Mouse (Mus musculus) right cerebral cortex, postnatal 36 days (tissue): ENCODE results near the gene Olfr275.
"Not testable (repeated sequence)": the region's sequence is repeated elsewhere in the genome, so short reads cannot be mapped to it uniquely, and the experiment has no call there.

Experiments
- DNase-seq, 2 experiments: peaks; one replicate each; pipeline ENCODE4 v3.0.0; 2022; ENCODE audit warnings: low spot score in 2 of 2, mixed read lengths in 1 of 2

Gene Olfr275

GRCm38 (mm10) chr4:52814304-52814703 lies at the start of gene Olfr275:
Gene Olfr275, plus strand, starts transcription at chr4:52814604.
- DNase-seq, result no peak

- DNase-seq, result no peak
Measured at GRCm38 (mm10) chr4:52765612-52766011, 48.8 kb upstream of the Olfr275 start.

- DNase-seq, result no peak
Measured at GRCm38 (mm10) chr4:52772186-52772585, 42.2 kb upstream of the Olfr275 start.

- no peak for DNase-seq
Measured at GRCm38 (mm10) chr4:52800013-52800412, 14.4 kb upstream of the Olfr275 start.

- no peak for DNase-seq
Measured at GRCm38 (mm10) chr4:52811871-52812270, 2.5 kb upstream of the Olfr275 start.

- no peak for DNase-seq
Measured at GRCm38 (mm10) chr4:52821375-52821774, 7.0 kb downstream of the Olfr275 start.

GRCm38 (mm10) chr4:52845411-52845810 lies 31.0 kb downstream of the Olfr275 start:
- not testable (repeated sequence) for DNase-seq

GRCm38 (mm10) chr4:52849039-52849635 lies 34.7 kb downstream of the Olfr275 start:
- no peak for DNase-seq

GRCm38 (mm10) chr4:52849672-52850071 lies 35.3 kb downstream of the Olfr275 start:
- no peak for DNase-seq

GRCm38 (mm10) chr4:52859136-52859535 lies 44.7 kb downstream of the Olfr275 start, which contains the start of gene Olfr273:
Gene Olfr273, minus strand, starts transcription at chr4:52859236.
- DNase-seq, result no peak

- DNase-seq, result no peak
Measured at GRCm38 (mm10) chr4:52864156-52864555, 49.8 kb downstream of the Olfr275 start.
